ENCODE assay signal across 9 mouse cellular contexts in the genomic region with DNA sequence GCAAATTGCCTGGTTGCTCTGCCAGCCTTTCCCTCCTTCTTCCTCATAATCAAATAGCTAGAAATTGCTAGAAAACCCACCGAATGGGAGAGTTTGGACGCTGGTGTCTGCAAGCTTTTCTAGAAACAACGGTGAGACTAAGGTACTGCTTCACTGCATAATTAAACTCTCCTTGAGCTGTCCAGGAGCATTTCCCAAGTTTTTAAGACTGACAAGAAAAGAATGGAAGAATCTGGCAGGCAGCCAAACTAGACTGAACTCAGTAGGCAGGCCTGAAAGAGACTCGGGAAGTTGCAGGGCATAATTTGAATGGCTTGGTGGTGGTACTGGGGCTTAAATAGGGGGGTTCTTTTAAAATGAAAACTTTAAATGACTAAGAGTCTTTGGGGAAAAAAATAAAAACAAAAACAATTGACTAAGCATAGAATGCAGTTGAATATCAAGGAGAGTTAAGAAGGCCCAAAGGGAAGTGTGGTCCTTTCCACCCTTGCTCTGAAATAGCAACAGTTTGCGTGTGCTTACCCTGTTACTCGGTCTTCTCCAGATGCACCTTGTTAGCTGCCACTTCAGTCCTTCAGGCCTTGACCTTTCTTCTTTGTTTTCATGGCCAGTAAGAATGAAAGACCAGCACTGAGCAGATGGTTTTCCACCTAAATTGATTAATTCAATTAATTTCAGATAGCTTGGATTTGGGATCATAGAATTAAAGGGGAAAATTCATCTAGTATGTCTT. TPM values are rescaled to one million over a fixed set of nuclear protein-coding genes. Genes with fewer than 3 reads are reported as not detected.
DNase-seq lines count a peak whose midpoint lies in the region; ATAC-seq lines count a peak whose summit lies in the region.
"Had no signal": no experiment of that assay in that cellular context is flagged by ENCODE, and none has a peak within 500 bp of the region (broad histone marks: within the 10 kb centered on the region; RNA-seq: fewer than 3 reads in every experiment).

No protein-coding gene starts in this region.

- 0 out of 2 replicates have a peak overlapping the region, but pooled peaks have one; percentile 48 for H3K9ac ChIP-seq in heart, embryonic 13.5 days
- H3K9ac ChIP-seq in midbrain, embryonic 12.5 days (replicated peaks): no peak overlapping the region

- no peaks in the 10 kb centered on the region for H3K27me3 ChIP-seq in heart, embryonic 13.5 days (replicated peaks)
- 0 out of 2 replicates have a peak, but pooled peaks cover 7% of the 10 kb centered on the region for H3K27me3 ChIP-seq in midbrain, embryonic 12.5 days

- no peak for ATAC-seq in heart, embryonic 13.5 days (ENCODE audit: extremely low read depth, insufficient number of reproducible peaks, low FRiP score, low TSS enrichment)
- peak; percentile 39 for ATAC-seq in midbrain, embryonic 12.5 days (ENCODE audit: low FRiP score, low read depth)

- intact Hi-C loops in left cerebral cortex, postnatal 10 days (cut with DNase I): loop anchor here (5.0 kb wide), 1 partner anchor 189 kb away; no protein-coding TSS in a partner anchor
- intact Hi-C loops in left cerebral cortex, postnatal 36 days (cut with DNase I): loop anchor here (5.0 kb wide), 1 partner anchor 189 kb away; no protein-coding TSS in a partner anchor

- peaks cover 35% of the 10 kb centered on the region for H3K4me1 ChIP-seq in heart, embryonic 13.5 days
- peaks cover 14% of the 10 kb centered on the region; the same call in 1 of the 2 replicates for H3K4me1 ChIP-seq in midbrain, embryonic 12.5 days

- no peaks in the 10 kb centered on the region for H3K9me3 ChIP-seq in heart, embryonic 13.5 days
- no peaks in the 10 kb centered on the region for H3K9me3 ChIP-seq in midbrain, embryonic 12.5 days

- no peaks in the 10 kb centered on the region for H3K36me3 ChIP-seq in heart, embryonic 13.5 days
- H3K36me3 ChIP-seq in midbrain, embryonic 12.5 days: no peaks in the 10 kb centered on the region

- 31% methylated on average over 6 of the region's 6 CpGs for WGBS in heart, embryonic 13.5 days
- WGBS in midbrain, embryonic 12.5 days: 18% methylated on average over 6 of the region's 6 CpGs

- peak; percentile 43 to 53 for DNase-seq in left cerebral cortex, postnatal 10 days (ENCODE audit: extremely low spot score in 1 of 2, low spot score in 2 of 2)
- DNase-seq in left cerebral cortex, postnatal 36 days (ENCODE audit: low spot score in 2 of 2): no peak
- peak; percentile 76 for DNase-seq in embryo, embryonic 11 days
- DNase-seq in kidney, postnatal 10 days: peak; percentile 71
- no peak for DNase-seq in natural killer cell, adult 2 months (ENCODE audit: low spot score in 2 of 2)
- DNase-seq in thymus, postnatal 10 days (ENCODE audit: low spot score in 2 of 2): no peak

- H3K27ac ChIP-seq in heart, embryonic 13.5 days (replicated peaks): peak overlapping the region; percentile 90
- H3K27ac ChIP-seq in midbrain, embryonic 12.5 days (replicated peaks): peak overlapping the region; percentile 50

- peak overlapping the region; percentile 82 for H3K4me3 ChIP-seq in heart, embryonic 13.5 days
- H3K4me3 ChIP-seq in midbrain, embryonic 12.5 days: peak overlapping the region; percentile 69; the same call in 1 of the 2 replicates

- H3K4me2 ChIP-seq in heart, embryonic 13.5 days: peak overlapping the region; percentile 82
- H3K4me2 ChIP-seq in midbrain, embryonic 12.5 days (replicated peaks): peak overlapping the region; percentile 93

RNA-seq across cellular contexts. Expression of gene Gulp1, which starts 2.0 kb away (rescaled TPM):
- 1 to 10 TPM; 5.4 to 6.3 TPM for total RNA-seq in left cerebral cortex, postnatal 10 days (2021)
- 1 to 10 TPM; 3.7 to 3.9 TPM for total RNA-seq in left cerebral cortex, postnatal 36 days (2021)
- polyA plus RNA-seq in heart, embryonic 13.5 days (2015; fragmentation: Nextera tagmentation; extraction: Ambion mirVana): 13.4 and 14.2 TPM in 2 replicates
- polyA plus RNA-seq in midbrain, embryonic 12.5 days (2016; fragmentation: Nextera tagmentation; extraction: Ambion mirVana): 21.3 and 27.3 TPM in 2 replicates
- total RNA-seq: MEL had no signal

Comparison
In these comparisons a context has a peak if more than half of its experiments do, and no peak if none do; other contexts are left out.
1. DNase-seq: peak in left cerebral cortex, postnatal 10 days (2 of 2), embryo, embryonic 11 days (single experiment) and kidney, postnatal 10 days (single experiment); none in left cerebral cortex, postnatal 36 days (0 of 2), natural killer cell, adult 2 months (0 of 2) and thymus, postnatal 10 days (0 of 2).